Mouse (Mus musculus) liver, embryonic 16.5 days (tissue): ENCODE results near the gene Hspa4l. TPM values are rescaled to one million over a fixed set of nuclear protein-coding genes. Genes with fewer than 3 reads are reported as not detected.

Experiments used
- ATAC-seq: fragments of 200-750 bp; cut with Nextera tagmentation; 2 replicates; pipeline ENCODE4 v1.8.0; 2017; ENCODE audit warnings: low read depth, mild to moderate bottlenecking, moderate number of reproducible peaks, moderate library complexity
- H3K27ac ChIP-seq: fragments of 300-500 bp; sonication (generic); 2 replicates; pipeline ENCODE4 v1.5.1; 2014; ENCODE audit warnings: mild to moderate bottlenecking, low read length
- H3K27me3 ChIP-seq: fragments of 300-500 bp; sonication (generic); 2 replicates; pipeline ENCODE4 v1.6.1; 2014; ENCODE audit warnings: low read depth, low read length, mixed read lengths; ENCODE audit not compliant: control insufficient read depth, insufficient read depth
- H3K36me3 ChIP-seq: fragments of 300-500 bp; sonication (generic); 2 replicates; pipeline ENCODE4 v1.6.1; 2014; ENCODE audit warnings: mild to moderate bottlenecking; ENCODE audit not compliant: control insufficient read depth, insufficient read depth
- H3K4me1 ChIP-seq: fragments of 300-500 bp; sonication (generic); 2 replicates; pipeline ENCODE4 v1.6.1; 2014; ENCODE audit warnings: low read depth, low read length, mixed read lengths; ENCODE audit not compliant: control insufficient read depth
- H3K4me2 ChIP-seq: fragments of 300-500 bp; sonication (generic); 2 replicates; pipeline ENCODE4 v1.6.1; 2014; ENCODE audit warnings: low read depth, low read length, mixed read lengths
- H3K4me3 ChIP-seq: fragments of 300-500 bp; sonication (generic); 2 replicates; pipeline ENCODE4 v1.5.1; 2014; ENCODE audit warnings: low read depth, mild to moderate bottlenecking, low read length
- H3K9ac ChIP-seq: fragments of 300-500 bp; sonication (generic); 2 replicates; pipeline ENCODE4 v1.6.1; 2014; ENCODE audit warnings: low read depth, low read length
- H3K9me3 ChIP-seq: fragments of 300-500 bp; sonication (generic); replicated peaks from 2 replicates; pipeline ENCODE4 v1.6.1; 2016; ENCODE audit warnings: low read length; ENCODE audit not compliant: control insufficient read depth
- WGBS: fragments of 180-500 bp; shearing (Covaris S2); extraction: QIAGEN DNeasy Blood & Tissue Kit; methylation state at CpG from one replicate; pipeline ENCODE4 v1.1.7; 2014; ENCODE audit not compliant: insufficient replicate concordance; 5-methylcytosine and 5-hydroxymethylcytosine counted together
- polyA plus RNA-seq: library from polyadenylated mRNA; unstranded; fragments of >200 nt; fragmentation: Nextera tagmentation; extraction: Ambion mirVana; gene quantifications from 2 replicates; pipeline ENCODE4 v1.2.1, GENCODE M21; 2015

The Hspa4l gene
- 14.5 and 15.5 TPM in 2 replicates for polyA plus RNA-seq

GRCm38 (mm10) chr3:40744024-40744835 lies at the start of gene Hspa4l:
Gene Hspa4l, plus strand, starts transcription at chr3:40744495.
- ATAC-seq: no peak
- Histone ChIP-seq H3K4me3 (peak within 1 kb of the TSS; percentile 76), H3K9ac (peak within 1 kb of the TSS; percentile 87), H3K27ac (peak within 1 kb of the TSS; percentile 94), H3K4me2 (peak within 1 kb of the TSS; percentile 98), H3K4me1 (peaks cover 11% of the 10 kb centered on the region), H3K9me3 (no peaks in the 10 kb centered on the region), H3K27me3 (no peaks in the 10 kb centered on the region), H3K36me3 (no peaks in the 10 kb centered on the region)
- 25% methylated on average over 16 of the region's 16 CpGs for WGBS

GRCm38 (mm10) chr3:40695162-40695561 lies 49.1 kb upstream of the Hspa4l start:
- H3K4me2 ChIP-seq: no peak overlapping the region
- no peaks in the 10 kb centered on the region for H3K27me3 ChIP-seq
- H3K9ac ChIP-seq: no peak overlapping the region
- no peaks in the 10 kb centered on the region for H3K9me3 ChIP-seq
- H3K36me3 ChIP-seq: no peaks in the 10 kb centered on the region
- 82% methylated on average over 2 of the region's 2 CpGs for WGBS
- ATAC-seq: no peak
- H3K27ac ChIP-seq: no peak overlapping the region
- no peak overlapping the region for H3K4me3 ChIP-seq
- no peaks in the 10 kb centered on the region for H3K4me1 ChIP-seq

GRCm38 (mm10) chr3:40698834-40699233 lies 45.5 kb upstream of the Hspa4l start:
- Histone ChIP-seq H3K36me3 (no peaks in the 10 kb centered on the region), H3K9ac (no peak overlapping the region), H3K4me3 (no peak overlapping the region), H3K27me3 (no peaks in the 10 kb centered on the region), H3K4me2 (no peak overlapping the region), H3K9me3 (no peaks in the 10 kb centered on the region), H3K4me1 (no peaks in the 10 kb centered on the region), H3K27ac (no peak overlapping the region)
- no peak for ATAC-seq
- WGBS: 49% methylated on average over 3 of the region's 3 CpGs

- no peak overlapping the region for H3K4me3 ChIP-seq
- 51% methylated on average over 5 of the region's 5 CpGs for WGBS
- ATAC-seq: peak; percentile 87
- no peaks in the 10 kb centered on the region for H3K27me3 ChIP-seq
- no peak overlapping the region for H3K9ac ChIP-seq
- H3K4me2 ChIP-seq: no peak overlapping the region
- no peak overlapping the region for H3K27ac ChIP-seq
- H3K9me3 ChIP-seq: no peaks in the 10 kb centered on the region
- H3K36me3 ChIP-seq: no peaks in the 10 kb centered on the region
- H3K4me1 ChIP-seq: no peaks in the 10 kb centered on the region
These were observed 39.4 kb upstream of the Hspa4l start for GRCm38 (mm10) chr3:40704816-40705430.

- H3K4me1 ChIP-seq: no peaks in the 10 kb centered on the region
These were observed 35.6 kb upstream of the Hspa4l start, which contains the start of gene Slc25a31 for GRCm38 (mm10) chr3:40708655-40709054. Gene Slc25a31, plus strand, starts transcription at chr3:40708855.

GRCm38 (mm10) chr3:40716056-40716455 lies 28.2 kb upstream of the Hspa4l start:
- no peak overlapping the region for H3K9ac ChIP-seq
- no peak overlapping the region for H3K27ac ChIP-seq
- WGBS: 26% methylated on average over 1 of the region's 1 CpGs
- H3K27me3 ChIP-seq: no peaks in the 10 kb centered on the region
- no peaks in the 10 kb centered on the region for H3K36me3 ChIP-seq
- no peaks in the 10 kb centered on the region for H3K9me3 ChIP-seq
- no peak overlapping the region for H3K4me3 ChIP-seq
- no peak for ATAC-seq
- no peaks in the 10 kb centered on the region for H3K4me1 ChIP-seq
- H3K4me2 ChIP-seq: no peak overlapping the region

More at GRCm38 (mm10) chr3:40708655-40709054, 35.6 kb upstream of the Hspa4l start, which contains the start of gene Slc25a31:
- 81% methylated on average over 30 of the region's 30 CpGs for WGBS
- no peak within 1 kb of the TSS for H3K9ac ChIP-seq
- no peak within 1 kb of the TSS for H3K4me2 ChIP-seq
- H3K27me3 ChIP-seq: no peaks in the 10 kb centered on the region
- H3K9me3 ChIP-seq: no peaks in the 10 kb centered on the region
- no peak within 1 kb of the TSS for H3K27ac ChIP-seq
- no peak for ATAC-seq
- H3K36me3 ChIP-seq: no peaks in the 10 kb centered on the region
- no peak within 1 kb of the TSS for H3K4me3 ChIP-seq

GRCm38 (mm10) chr3:40719022-40719421 lies 25.3 kb upstream of the Hspa4l start:
- Histone ChIP-seq H3K4me1 (no peaks in the 10 kb centered on the region), H3K9me3 (no peaks in the 10 kb centered on the region), H3K4me2 (no peak overlapping the region), H3K9ac (no peak overlapping the region), H3K36me3 (no peaks in the 10 kb centered on the region), H3K4me3 (no peak overlapping the region), H3K27ac (no peak overlapping the region), H3K27me3 (no peaks in the 10 kb centered on the region)
- 63% methylated on average over 3 of the region's 3 CpGs for WGBS
- no peak for ATAC-seq

- no peak overlapping the region for H3K27ac ChIP-seq
- no peaks in the 10 kb centered on the region for H3K36me3 ChIP-seq
- no peaks in the 10 kb centered on the region for H3K27me3 ChIP-seq
- H3K4me3 ChIP-seq: no peak overlapping the region
- H3K4me2 ChIP-seq: no peak overlapping the region
- 23% methylated on average over 6 of the region's 6 CpGs for WGBS
- H3K9ac ChIP-seq: no peak overlapping the region
- no peaks in the 10 kb centered on the region for H3K4me1 ChIP-seq
- H3K9me3 ChIP-seq: no peaks in the 10 kb centered on the region
- ATAC-seq: no peak
These were observed 5.8 kb upstream of the Hspa4l start for GRCm38 (mm10) chr3:40738381-40738912.
